Mouse (Mus musculus): Measurements from ENCODE around the gene Tsx. TPM values are rescaled to one million over a fixed set of nuclear protein-coding genes. Genes with fewer than 3 reads are reported as not detected.
"Not testable (repeated sequence)": the region's sequence is repeated elsewhere in the genome, so short reads cannot be mapped to it uniquely, and the experiment has no call there.

Gene Tsx
- total and polyA plus RNA-seq, 3 experiments, result not detected

DNA sequence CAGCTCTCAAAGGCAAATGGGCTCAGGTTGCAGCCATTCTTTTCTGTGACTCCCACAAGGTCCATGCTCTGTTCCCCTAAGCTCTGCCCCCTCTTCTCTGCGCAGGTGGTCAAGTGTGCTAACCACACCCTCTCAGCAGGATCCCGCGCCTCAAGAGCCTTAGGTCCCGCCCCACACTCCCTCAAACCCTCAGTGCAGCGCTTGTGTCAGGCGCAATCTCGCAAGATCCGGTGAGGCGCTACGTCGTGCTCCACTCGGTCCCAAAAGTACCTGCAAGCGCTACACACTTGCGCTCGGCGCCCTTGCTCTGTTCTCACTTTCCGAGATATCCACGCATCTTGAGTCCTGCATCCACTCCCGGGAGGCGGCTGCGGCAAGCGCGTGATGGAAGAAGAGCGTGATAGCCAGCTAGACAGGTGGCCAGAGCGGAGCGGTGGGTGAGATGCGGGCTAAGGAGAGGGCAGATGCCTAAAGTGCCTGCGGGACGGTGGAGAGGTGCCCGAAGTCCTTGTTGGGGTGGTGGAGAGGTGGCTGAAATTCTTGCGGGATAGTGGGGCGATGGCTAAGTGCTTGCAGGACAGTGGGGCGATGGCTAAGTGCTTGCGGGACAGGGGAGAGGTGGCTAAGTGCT is 33.4 kb downstream of the Tsx start:
- no peaks in the 10 kb centered on the region for H3K36me3 ChIP-seq (replicated peaks in 1 of 2; ENCODE audit: control insufficient read depth in 1 of 2, insufficient read depth in 1 of 2, low read length in 1 of 2)

DNA sequence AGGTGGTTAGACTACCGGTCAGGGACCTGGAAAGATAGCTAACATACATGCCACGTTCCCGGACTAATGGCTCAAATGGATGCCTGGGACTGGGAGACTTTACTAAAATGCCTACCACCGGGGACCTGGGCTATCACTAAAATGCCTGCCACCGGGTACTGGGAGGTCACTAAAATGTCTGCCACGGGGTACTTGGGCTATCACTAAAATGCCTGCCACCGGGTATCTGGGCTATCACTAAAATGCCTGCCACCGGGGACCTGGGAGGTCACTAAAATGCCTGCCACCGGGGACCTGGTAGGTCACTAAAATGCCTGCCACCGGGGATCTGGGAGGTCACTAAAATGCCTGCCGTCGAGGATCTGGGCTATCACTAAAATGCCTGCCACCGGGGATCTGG is 34.2 kb downstream of the Tsx start:
- H3K36me3 ChIP-seq (replicated peaks in 1 of 2; ENCODE audit: control insufficient read depth in 1 of 2, insufficient read depth in 1 of 2, low read length in 1 of 2); H3K4me1 ChIP-seq (ENCODE audit: control insufficient read depth in 1 of 2, insufficient read depth in 2 of 2); H3K4me3 ChIP-seq (replicated peaks in 1 of 3; ENCODE audit: low read depth in 2 of 3, low read length in 2 of 3, poor library complexity in 1 of 3); DNase-seq (ENCODE audit: extremely low read depth); H3K4me2 ChIP-seq (ENCODE audit: insufficient read depth, low read depth, poor library complexity, severe bottlenecking); H3K9ac ChIP-seq (ENCODE audit: insufficient read depth, low read depth); H3K9me3 ChIP-seq (replicated peaks; ENCODE audit: low read length); H3K79me2 ChIP-seq (replicated peaks; ENCODE audit: control insufficient read depth, extremely low read depth, insufficient read depth, poor library complexity, severe bottlenecking); H3K27me3 ChIP-seq (replicated peaks); H3K27ac ChIP-seq (ENCODE audit: insufficient read depth, low read depth); dilution Hi-C loops (cut with MboI; ENCODE audit: extremely low pct_ligation_motif_present, extremely low pct_unique_long_range_greater_than_20kb, low sequenced_read_pairs): not testable (repeated sequence)
- in situ Hi-C loops (cut with MboI; ENCODE audit: low pct_ligation_motif_present, low pct_unique_long_range_greater_than_20kb, low sequenced_read_pairs), result loop anchor here (25.0 kb wide), 1 partner anchor 186 kb away; no protein-coding TSS in a partner anchor

More for the DNA sequence above, 33.4 kb downstream of the Tsx start:
- dilution Hi-C loops (cut with MboI; ENCODE audit: extremely low pct_ligation_motif_present, extremely low pct_unique_long_range_greater_than_20kb, low sequenced_read_pairs), result no loop called here
- Histone ChIP-seq H3K27ac (ENCODE audit: insufficient read depth, low read depth) (no peak overlapping the region), H3K9ac (ENCODE audit: insufficient read depth, low read depth) (no peak overlapping the region), H3K79me2 (replicated peaks; ENCODE audit: control insufficient read depth, extremely low read depth, insufficient read depth, poor library complexity, severe bottlenecking) (no peaks in the 10 kb centered on the region), H3K4me2 (ENCODE audit: insufficient read depth, low read depth, poor library complexity, severe bottlenecking) (no peak overlapping the region), H3K4me1 (ENCODE audit: control insufficient read depth in 1 of 2, insufficient read depth in 2 of 2) (no peaks in the 10 kb centered on the region), H3K4me3 (replicated peaks in 1 of 3; ENCODE audit: low read depth in 2 of 3, low read length in 2 of 3, poor library complexity in 1 of 3) (no peak overlapping the region), H3K9me3 (replicated peaks; ENCODE audit: low read length) (no peaks in the 10 kb centered on the region), H3K27me3 (replicated peaks) (no peaks in the 10 kb centered on the region)
- TF ChIP-seq ZC3H11A (IDR thresholded peaks at IDR 0.05; ENCODE audit: low read depth, low read length), result no peak
- TF ChIP-seq ZKSCAN1 (IDR thresholded peaks at IDR 0.05; ENCODE audit: borderline replicate concordance, low read depth, low read length), result no peak
- no peak for TF ChIP-seq PAX5 (IDR thresholded peaks at IDR 0.05; ENCODE audit: low read length)
- no peak for TF ChIP-seq MAFK (IDR thresholded peaks at IDR 0.05; ENCODE audit: insufficient replicate concordance, low read length)
- TF ChIP-seq BHLHE40 (IDR thresholded peaks at IDR 0.05; ENCODE audit: low read depth, low read length), result no peak
- no peak for TF ChIP-seq POLR2A (IDR thresholded peaks at IDR 0.05; ENCODE audit: low read depth, low read length)
- no peak for TF ChIP-seq IRF4 (IDR thresholded peaks at IDR 0.05; ENCODE audit: low read depth, low read length)
- TF ChIP-seq NELFE (IDR thresholded peaks at IDR 0.05; ENCODE audit: low read depth, low read length), result no peak
- TF ChIP-seq ETS1 (conservative IDR thresholded peaks at IDR 0.05; ENCODE audit: low read depth, low read length), result no peak
- no peak for TF ChIP-seq SIN3A (IDR thresholded peaks at IDR 0.05; ENCODE audit: low read length)
- no peak for TF ChIP-seq E2F4 (IDR thresholded peaks at IDR 0.05; ENCODE audit: insufficient replicate concordance, low read depth, low read length)
- no peak for TF ChIP-seq ZMIZ1 (IDR thresholded peaks at IDR 0.05; ENCODE audit: low read depth, low read length)
- TF ChIP-seq USF1 (IDR thresholded peaks at IDR 0.05; ENCODE audit: low read depth, low read length), result no peak
- TF ChIP-seq USF2 (conservative IDR thresholded peaks at IDR 0.05; ENCODE audit: low read depth, low read length), result no peak
- TF ChIP-seq GABPA (IDR thresholded peaks at IDR 0.05; ENCODE audit: insufficient replicate concordance, low read depth, low read length), result no peak
- TF ChIP-seq JUN (IDR thresholded peaks at IDR 0.05; ENCODE audit: insufficient read depth, low read depth, low read length), result no peak
- no peak for TF ChIP-seq RCOR1 (conservative IDR thresholded peaks at IDR 0.05; ENCODE audit: low read depth, low read length)
- no peak for TF ChIP-seq MAZ (IDR thresholded peaks at IDR 0.05; ENCODE audit: low read depth, low read length)
- no peak for TF ChIP-seq CHD1 (IDR thresholded peaks at IDR 0.05; ENCODE audit: low read depth, low read length)
- no peak for TF ChIP-seq HCFC1 (IDR thresholded peaks at IDR 0.05; ENCODE audit: low read depth, low read length)
- in situ Hi-C loops (cut with MboI; ENCODE audit: low pct_ligation_motif_present, low pct_unique_long_range_greater_than_20kb, low sequenced_read_pairs), result loop anchor here (25.0 kb wide), 1 partner anchor 185 kb away; no protein-coding TSS in a partner anchor
- DNase-seq (ENCODE audit: extremely low read depth), result no peak

DNA sequence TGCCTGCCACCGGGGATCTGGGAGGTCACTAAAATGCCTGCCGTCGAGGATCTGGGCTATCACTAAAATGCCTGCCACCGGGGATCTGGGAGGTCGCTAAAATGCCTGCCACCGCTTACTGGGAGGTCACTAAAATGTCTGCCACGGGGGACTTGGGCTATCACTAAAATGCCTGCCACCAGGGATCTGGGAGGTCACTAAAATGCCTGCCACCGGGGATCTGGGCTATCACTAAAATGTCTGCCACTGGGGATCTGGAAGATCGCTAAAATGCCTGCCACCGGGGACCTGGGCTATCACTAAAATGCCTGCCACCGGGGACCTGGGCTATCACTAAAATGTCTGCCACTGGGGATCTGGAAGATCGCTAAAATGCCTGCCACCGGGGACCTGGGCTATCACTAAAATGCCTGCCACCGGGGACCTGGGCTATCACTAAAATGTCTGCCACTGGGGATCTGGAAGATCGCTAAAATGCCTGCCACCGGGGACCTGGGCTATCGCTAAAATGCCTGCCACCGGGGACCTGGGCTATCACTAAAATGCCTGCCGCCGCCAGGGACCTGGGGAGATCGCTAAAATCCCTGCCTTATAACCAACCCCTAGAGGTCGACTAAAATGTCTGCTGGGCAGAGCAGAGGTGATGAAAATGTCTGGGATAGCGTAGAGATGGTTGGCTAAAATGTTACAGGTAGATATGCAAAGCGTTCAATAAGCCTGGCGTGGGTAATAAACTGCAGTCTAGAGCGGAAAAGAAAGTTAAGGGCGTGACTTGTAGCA is 34.9 kb downstream of the Tsx start:
- H3K9me3 ChIP-seq (replicated peaks; ENCODE audit: low read length); H3K4me3 ChIP-seq (replicated peaks in 1 of 3; ENCODE audit: low read depth in 2 of 3, low read length in 2 of 3, poor library complexity in 1 of 3); H3K79me2 ChIP-seq (replicated peaks; ENCODE audit: control insufficient read depth, extremely low read depth, insufficient read depth, poor library complexity, severe bottlenecking); dilution Hi-C loops (cut with MboI; ENCODE audit: extremely low pct_ligation_motif_present, extremely low pct_unique_long_range_greater_than_20kb, low sequenced_read_pairs); H3K36me3 ChIP-seq (replicated peaks in 1 of 2; ENCODE audit: control insufficient read depth in 1 of 2, insufficient read depth in 1 of 2, low read length in 1 of 2); H3K4me2 ChIP-seq (ENCODE audit: insufficient read depth, low read depth, poor library complexity, severe bottlenecking); H3K4me1 ChIP-seq (ENCODE audit: control insufficient read depth in 1 of 2, insufficient read depth in 2 of 2); H3K27me3 ChIP-seq (replicated peaks); H3K27ac ChIP-seq (ENCODE audit: insufficient read depth, low read depth); H3K9ac ChIP-seq (ENCODE audit: insufficient read depth, low read depth); DNase-seq (ENCODE audit: extremely low read depth): not testable (repeated sequence)
- in situ Hi-C loops (cut with MboI; ENCODE audit: low pct_ligation_motif_present, low pct_unique_long_range_greater_than_20kb, low sequenced_read_pairs), result loop anchor here (25.0 kb wide), 1 partner anchor 187 kb away; no protein-coding TSS in a partner anchor
